In genomic region chr3:34626521-34626920, GRCm38 (mm10) we compare ENCODE assay signal across 27 mouse cellular contexts. TPM values are rescaled to one million over a fixed set of nuclear protein-coding genes. Genes with fewer than 3 reads are reported as not detected.
A peak's percentile ranks its signal among the peaks of the same experiment; 100 is the strongest.
DNase-seq lines count a peak whose midpoint lies in the region; ATAC-seq and TF ChIP-seq lines count a peak whose summit lies in the region.
"Had no signal": no experiment of that assay in that cellular context is flagged by ENCODE, and none has a peak within 500 bp of the region (broad histone marks: within the 10 kb centered on the region; RNA-seq: fewer than 3 reads in every experiment).

No protein-coding gene starts in this region.

- no peak overlapping the region for H3K27ac ChIP-seq in forebrain, embryonic 14.5 days (ENCODE audit: low read depth, low read length)
- H3K27ac ChIP-seq in forebrain, embryonic 11.5 days (ENCODE audit: low read depth, low read length) = no peak overlapping the region
- no peak overlapping the region for H3K27ac ChIP-seq in midbrain, embryonic 13.5 days
- H3K27ac ChIP-seq: embryonic facial prominence, embryonic 15.5 days; gastrocnemius, adult 2 months; heart, embryonic 10.5 days; heart, embryonic 13.5 days; hindbrain, embryonic 14.5 days; hindbrain, postnatal 0 days had no signal

- intact Hi-C loops in left cerebral cortex, postnatal 4 days (cut with DNase I) = no loop called here

- H3K4me3 ChIP-seq in forebrain, embryonic 14.5 days (ENCODE audit: low read depth, low read length) = no peak overlapping the region
- no peak overlapping the region for H3K4me3 ChIP-seq in forebrain, embryonic 11.5 days (ENCODE audit: low read depth, low read length)
- H3K4me3 ChIP-seq in midbrain, embryonic 13.5 days (replicated peaks) = no peak overlapping the region
- H3K4me3 ChIP-seq: embryonic facial prominence, embryonic 15.5 days; gastrocnemius, adult 2 months; heart, embryonic 10.5 days; heart, embryonic 13.5 days had no signal

- no peak overlapping the region for H3K4me2 ChIP-seq in forebrain, embryonic 14.5 days (ENCODE audit: low read length)
- no peak overlapping the region for H3K4me2 ChIP-seq in forebrain, embryonic 11.5 days (ENCODE audit: low read depth, low read length, severe bottlenecking)
- H3K4me2 ChIP-seq in midbrain, embryonic 13.5 days (replicated peaks) = no peak overlapping the region
- H3K4me2 ChIP-seq: embryonic facial prominence, embryonic 15.5 days; heart, embryonic 13.5 days; hindbrain, embryonic 14.5 days had no signal

- no peak overlapping the region for H3K9ac ChIP-seq in forebrain, embryonic 14.5 days (ENCODE audit: low read length)
- no peak overlapping the region for H3K9ac ChIP-seq in forebrain, embryonic 11.5 days (ENCODE audit: low read length)
- H3K9ac ChIP-seq in midbrain, embryonic 13.5 days (replicated peaks) = no peak overlapping the region
- H3K9ac ChIP-seq: embryonic facial prominence, embryonic 15.5 days; forebrain, postnatal 0 days; heart, embryonic 13.5 days; hindbrain, embryonic 14.5 days had no signal

- ATAC-seq in forebrain, embryonic 14.5 days = no peak
- no peak for ATAC-seq in forebrain, embryonic 11.5 days (replicated peaks; ENCODE audit: low FRiP score)
- no peak for ATAC-seq in midbrain, embryonic 13.5 days
- ATAC-seq: CD4-positive, CD25-positive, alpha-beta regulatory T cell, adult 4 months; forebrain, postnatal 0 days; hindbrain, postnatal 0 days; inflammation-experienced regulatory T-cells, adult 6 months; intestine, embryonic 16.5 days had no signal

- 0 out of 2 replicates have a peak, but pooled peaks cover 3% of the 10 kb centered on the region for H3K9me3 ChIP-seq in forebrain, embryonic 14.5 days (replicated peaks; ENCODE audit: control insufficient read depth, low read length)
- H3K9me3 ChIP-seq in forebrain, embryonic 11.5 days (ENCODE audit: control insufficient read depth, low read length) = no peaks in the 10 kb centered on the region
- 0 out of 2 replicates have a peak, but pooled peaks cover 5% of the 10 kb centered on the region for H3K9me3 ChIP-seq in midbrain, embryonic 13.5 days
- H3K9me3 ChIP-seq: embryonic facial prominence, embryonic 15.5 days; heart, embryonic 10.5 days; heart, embryonic 13.5 days had no signal

- H3K27me3 ChIP-seq in forebrain, embryonic 14.5 days (replicated peaks; ENCODE audit: control insufficient read depth, insufficient read depth, low read length) = no peaks in the 10 kb centered on the region
- H3K27me3 ChIP-seq in forebrain, embryonic 11.5 days (ENCODE audit: control insufficient read depth, insufficient read depth, low read length) = no peaks in the 10 kb centered on the region
- H3K27me3 ChIP-seq in midbrain, embryonic 13.5 days = 0 out of 2 replicates have a peak, but pooled peaks cover 2% of the 10 kb centered on the region
- H3K27me3 ChIP-seq: heart, embryonic 13.5 days had no signal

- H3K36me3 ChIP-seq in forebrain, embryonic 14.5 days (ENCODE audit: control insufficient read depth, insufficient read depth, low read length) = no peaks in the 10 kb centered on the region
- peaks cover 2% of the 10 kb centered on the region; the same call in 1 of the 2 replicates for H3K36me3 ChIP-seq in forebrain, embryonic 11.5 days (ENCODE audit: control insufficient read depth, insufficient read depth, low read length)
- no peaks in the 10 kb centered on the region for H3K36me3 ChIP-seq in midbrain, embryonic 13.5 days
- H3K36me3 ChIP-seq: embryonic facial prominence, embryonic 15.5 days; heart, embryonic 10.5 days; heart, embryonic 13.5 days had no signal

- peak; percentile 64 for DNase-seq in forebrain, embryonic 14.5 days (ENCODE audit: low spot score)
- DNase-seq in forebrain, embryonic 11.5 days (ENCODE audit: low spot score) = no peak
- DNase-seq in left cerebral cortex, postnatal 4 days = peak; percentile 22
- DNase-seq in left cerebral cortex, adult 18-20 months (ENCODE audit: low spot score in 2 of 2) = no peak
- peak; percentile 73 for DNase-seq in brain, embryonic 14.5 days (ENCODE audit: low read depth)
- DNase-seq: adrenal gland, adult 2 months; adrenal gland, postnatal 14 days; cerebellum, adult 11-12 months; cerebellum, adult 8-10 months; cerebellum, postnatal 36 days; embryo, embryonic 11 days; forebrain, postnatal 0 days; gastrocnemius, adult 2 months; gastrocnemius, postnatal 14 days; heart, adult 18-20 months; heart, postnatal 14 days; heart, postnatal 4 days had no signal

- no peak for TF ChIP-seq POLR2A in brain, embryonic 14.5 days (IDR thresholded peaks at IDR 0.05; ENCODE audit: borderline replicate concordance, extremely low read depth, insufficient read depth, insufficient read length, poor library complexity, severe bottlenecking)

- no peak for TF ChIP-seq CTCF in brain, embryonic 14.5 days (IDR thresholded peaks at IDR 0.05; ENCODE audit: borderline replicate concordance, extremely low read depth, insufficient read depth, insufficient read length)

- 53% methylated on average over 8 of the region's 8 CpGs for WGBS in forebrain, embryonic 14.5 days
- WGBS in forebrain, embryonic 11.5 days = 84% methylated on average over 8 of the region's 8 CpGs
- 77% methylated on average over 8 of the region's 8 CpGs for WGBS in midbrain, embryonic 13.5 days

- H3K4me1 ChIP-seq in forebrain, embryonic 14.5 days (ENCODE audit: control insufficient read depth, insufficient read depth, low read length) = peaks cover 2% of the 10 kb centered on the region; the same call in 1 of the 2 replicates
- H3K4me1 ChIP-seq in forebrain, embryonic 11.5 days (replicated peaks; ENCODE audit: control insufficient read depth, insufficient read depth, low read length) = no peaks in the 10 kb centered on the region
- H3K4me1 ChIP-seq in midbrain, embryonic 13.5 days (replicated peaks) = peaks cover 12% of the 10 kb centered on the region
- H3K4me1 ChIP-seq: embryonic facial prominence, embryonic 15.5 days; heart, embryonic 10.5 days; heart, embryonic 13.5 days had no signal

RNA-seq across cellular contexts. Expression of gene Sox2, which starts 23.7 kb away (rescaled TPM):
- 26.6 and 32.0 TPM in 2 replicates for polyA plus RNA-seq in forebrain, embryonic 14.5 days (2014; fragmentation: Nextera tagmentation; extraction: Ambion mirVana)
- polyA plus RNA-seq in forebrain, embryonic 11.5 days (2014; fragmentation: Nextera tagmentation; extraction: Ambion mirVana) = 57.7 and 67.3 TPM in 2 replicates
- total RNA-seq in left cerebral cortex, postnatal 4 days (2021) = 10 to 100 TPM; 55.8 to 59.3 TPM
- total RNA-seq in left cerebral cortex, adult 18-20 months (2021) = 10 to 100 TPM; 43.8 to 46.5 TPM
- polyA plus RNA-seq in brain, embryonic 14.5 days (2012; rRNA removed) = 101 and 119 TPM in 2 replicates
- 27.8 and 28.2 TPM in 2 replicates for polyA plus RNA-seq in midbrain, embryonic 13.5 days (2015; fragmentation: Nextera tagmentation; extraction: Ambion mirVana)
- total RNA-seq: gastrocnemius, adult 2 months; heart, postnatal 4 days; MEL had no signal
- polyA plus RNA-seq: CD4-positive, CD25-positive, alpha-beta regulatory T cell, adult 4 months; inflammation-experienced regulatory T-cells, adult 6 months had no signal

Comparison
In these comparisons a context has a peak if more than half of its experiments do, and no peak if none do; other contexts are left out.
1. DNase-seq: peak in forebrain, embryonic 14.5 days (single experiment), left cerebral cortex, postnatal 4 days (single experiment) and brain, embryonic 14.5 days (single experiment); none in forebrain, embryonic 11.5 days (single experiment) and left cerebral cortex, adult 18-20 months (0 of 2).